Mouse (Mus musculus): Measurements from ENCODE around the gene Gm45713.

GRCm38 (mm10) chr7:45179469-45179868, 43.4 kb upstream of the Gm45713 start, which contains the start of gene Gfy:
- TF ChIP-seq HCFC1 (IDR thresholded peaks at IDR 0.05; ENCODE audit: borderline replicate concordance, insufficient read depth, low read length) (no peak), CHD2 (IDR thresholded peaks at IDR 0.05; ENCODE audit: low read depth, low read length) (no peak), ZC3H11A (IDR thresholded peaks at IDR 0.05; ENCODE audit: borderline replicate concordance, low read depth, low read length) (no peak), ZNF384 (IDR thresholded peaks at IDR 0.05; ENCODE audit: low read depth, low read length) (no peak)

All from ES-E14 (cell line).